Mouse (Mus musculus) right cerebral cortex, postnatal 10 days (tissue): ENCODE measurements around the gene Pnpla3.

ENCODE experiments used
- DNase-seq, 2 experiments: peaks; one replicate each; pipeline ENCODE4 v3.0.0; 2021; ENCODE audit warnings: low spot score in 2 of 2

The Pnpla3 gene

GRCm38 (mm10) chr15:84216461-84217084 lies 48.9 kb downstream of the Pnpla3 start:
- no peak for DNase-seq

- DNase-seq: no peak
These were observed 50.5 kb downstream of the Pnpla3 start for GRCm38 (mm10) chr15:84217969-84218782.

- DNase-seq: no peak
These were observed 51.2 kb downstream of the Pnpla3 start for GRCm38 (mm10) chr15:84218783-84219271.

- DNase-seq: peak in 1 of 2 experiments; percentile 22
These were observed 53.9 kb downstream of the Pnpla3 start for GRCm38 (mm10) chr15:84221539-84221938.

- DNase-seq: no peak
These were observed 55.8 kb downstream of the Pnpla3 start for GRCm38 (mm10) chr15:84223423-84223822.

- DNase-seq: no peak
These were observed 57.1 kb downstream of the Pnpla3 start for GRCm38 (mm10) chr15:84224779-84225178.

- DNase-seq: no peak
These were observed 59.3 kb downstream of the Pnpla3 start for GRCm38 (mm10) chr15:84226918-84227317.

GRCm38 (mm10) chr15:84230661-84231060 lies 63.0 kb downstream of the Pnpla3 start:
- no peak for DNase-seq

GRCm38 (mm10) chr15:84231113-84231712 lies 63.6 kb downstream of the Pnpla3 start:
- peak; percentile 73 to 78 for DNase-seq

GRCm38 (mm10) chr15:84231721-84232561 lies 64.3 kb downstream of the Pnpla3 start, which contains the start of gene Parvb:
TSS of gene Parvb (plus strand) at chr15:84232043.
- peak; percentile 60 to 71 for DNase-seq

- no peak for DNase-seq
These were observed 65.0 kb downstream of the Pnpla3 start for GRCm38 (mm10) chr15:84232609-84233008.

- DNase-seq: no peak
These were observed 67.4 kb downstream of the Pnpla3 start for GRCm38 (mm10) chr15:84234794-84235581.

- DNase-seq: no peak
These were observed 68.0 kb downstream of the Pnpla3 start for GRCm38 (mm10) chr15:84235646-84236045.
